Mouse (Mus musculus) liver, embryonic 16.5 days (tissue): ENCODE measurements around the gene Ltc4s. TPM values are rescaled to one million over a fixed set of nuclear protein-coding genes. Genes with fewer than 3 reads are reported as not detected.

Source experiments
- ATAC-seq: fragments of 200-750 bp; cut with Nextera tagmentation; 2 replicates; pipeline ENCODE4 v1.8.0; 2017; ENCODE audit warnings: low read depth, mild to moderate bottlenecking, moderate number of reproducible peaks, moderate library complexity
- H3K27ac ChIP-seq: fragments of 300-500 bp; sonication (generic); 2 replicates; pipeline ENCODE4 v1.5.1; 2014; ENCODE audit warnings: mild to moderate bottlenecking, low read length
- H3K27me3 ChIP-seq: fragments of 300-500 bp; sonication (generic); 2 replicates; pipeline ENCODE4 v1.6.1; 2014; ENCODE audit warnings: low read depth, low read length, mixed read lengths; ENCODE audit not compliant: control insufficient read depth, insufficient read depth
- H3K36me3 ChIP-seq: fragments of 300-500 bp; sonication (generic); 2 replicates; pipeline ENCODE4 v1.6.1; 2014; ENCODE audit warnings: mild to moderate bottlenecking; ENCODE audit not compliant: control insufficient read depth, insufficient read depth
- H3K4me1 ChIP-seq: fragments of 300-500 bp; sonication (generic); 2 replicates; pipeline ENCODE4 v1.6.1; 2014; ENCODE audit warnings: low read depth, low read length, mixed read lengths; ENCODE audit not compliant: control insufficient read depth
- H3K4me2 ChIP-seq: fragments of 300-500 bp; sonication (generic); 2 replicates; pipeline ENCODE4 v1.6.1; 2014; ENCODE audit warnings: low read depth, low read length, mixed read lengths
- H3K4me3 ChIP-seq: fragments of 300-500 bp; sonication (generic); 2 replicates; pipeline ENCODE4 v1.5.1; 2014; ENCODE audit warnings: low read depth, mild to moderate bottlenecking, low read length
- H3K9ac ChIP-seq: fragments of 300-500 bp; sonication (generic); 2 replicates; pipeline ENCODE4 v1.6.1; 2014; ENCODE audit warnings: low read depth, low read length
- H3K9me3 ChIP-seq: fragments of 300-500 bp; sonication (generic); replicated peaks from 2 replicates; pipeline ENCODE4 v1.6.1; 2016; ENCODE audit warnings: low read length; ENCODE audit not compliant: control insufficient read depth
- WGBS: fragments of 180-500 bp; shearing (Covaris S2); extraction: QIAGEN DNeasy Blood & Tissue Kit; methylation state at CpG from one replicate; pipeline ENCODE4 v1.1.7; 2014; ENCODE audit not compliant: insufficient replicate concordance; 5-methylcytosine and 5-hydroxymethylcytosine counted together
- polyA plus RNA-seq: library from polyadenylated mRNA; unstranded; fragments of >200 nt; fragmentation: Nextera tagmentation; extraction: Ambion mirVana; gene quantifications from 2 replicates; pipeline ENCODE4 v1.2.1, GENCODE M21; 2015

Gene Ltc4s
- polyA plus RNA-seq, 1 experiment from 2014 or later: 0.61 TPM

DNA sequence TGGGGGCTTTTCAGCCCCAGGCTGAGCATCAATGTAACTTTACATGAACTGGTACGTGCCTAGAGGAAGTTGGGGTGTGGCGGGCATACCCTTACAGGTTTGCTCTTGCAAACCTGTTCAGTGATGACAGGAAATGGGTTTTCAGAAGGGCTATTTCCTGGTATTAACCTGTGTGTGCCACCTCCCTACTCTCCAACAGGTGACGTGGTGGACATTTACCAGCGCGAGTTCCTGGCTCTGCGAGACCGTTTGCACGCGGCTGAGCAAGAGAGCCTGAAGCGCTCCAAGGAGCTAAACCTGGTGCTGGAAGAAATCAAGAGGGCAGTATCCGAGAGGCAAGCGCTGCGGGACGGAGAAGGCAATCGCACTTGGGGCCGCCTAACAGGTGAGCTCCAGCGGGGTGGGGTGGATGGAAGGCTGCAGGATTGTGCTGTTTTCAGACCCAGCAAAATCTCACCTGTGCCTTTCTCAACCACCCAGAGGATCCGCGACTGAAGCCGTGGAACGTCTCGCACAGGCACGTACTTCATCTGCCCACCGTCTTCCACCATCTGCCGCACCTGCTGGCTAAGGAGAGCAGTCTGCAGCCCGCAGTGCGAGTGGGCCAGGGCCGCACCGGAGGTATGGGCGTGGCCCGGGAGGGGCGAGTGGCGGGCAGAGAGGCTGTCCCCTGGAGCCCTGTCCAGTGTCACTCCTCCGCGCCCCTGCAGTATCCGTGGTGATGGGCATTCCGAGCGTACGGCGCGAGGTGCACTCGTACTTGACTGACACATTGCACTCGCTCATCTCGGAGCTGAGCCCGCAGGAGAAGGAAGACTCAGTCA, 7.7 kb downstream of the Ltc4s start:
- Histone ChIP-seq H3K27ac (no peak overlapping the region), H3K27me3 (no peaks in the 10 kb centered on the region), H3K9me3 (no peaks in the 10 kb centered on the region), H3K4me3 (0 out of 2 replicates have a peak overlapping the region, but pooled peaks have one; percentile 15), H3K4me1 (peaks cover 44% of the 10 kb centered on the region), H3K9ac (no peak overlapping the region), H3K36me3 (peaks cover 39% of the 10 kb centered on the region), H3K4me2 (peak overlapping the region; percentile 35; the same call in 1 of the 2 replicates)
- WGBS: 69% methylated on average over 45 of the region's 45 CpGs
- ATAC-seq: no peak

DNA sequence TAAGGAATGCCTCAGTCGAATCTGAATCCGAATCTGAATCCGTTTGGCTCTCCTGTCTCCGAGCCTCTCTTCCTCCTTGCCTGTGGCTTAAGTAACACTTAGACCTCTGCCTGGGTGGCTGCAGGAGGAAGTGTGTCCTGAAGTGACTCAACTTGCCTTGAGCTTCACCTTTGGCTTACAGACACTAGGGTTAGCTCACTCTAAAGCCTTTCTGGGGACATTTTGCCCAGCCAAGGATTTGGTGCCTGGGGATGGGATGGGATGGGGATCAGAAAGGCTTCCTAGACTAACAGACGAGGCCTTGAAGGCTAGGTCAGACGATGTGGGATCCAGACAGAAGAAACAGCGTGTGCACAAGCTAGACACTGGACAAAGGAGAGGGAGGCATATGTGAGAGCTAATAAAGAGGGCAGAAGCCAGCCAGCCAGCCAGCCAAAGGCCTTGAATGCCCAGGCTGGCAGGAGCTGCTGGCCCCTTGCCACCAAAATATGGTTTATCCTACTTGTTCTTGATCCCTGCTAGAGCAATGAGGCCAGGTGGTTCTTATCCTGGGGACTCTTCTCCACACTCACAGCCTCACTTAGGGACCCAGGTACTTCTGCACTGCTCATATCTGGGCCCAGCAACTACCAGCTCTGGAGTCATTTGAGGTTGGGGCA, 9.0 kb downstream of the Ltc4s start:
- Histone ChIP-seq H3K36me3 (peaks cover 34% of the 10 kb centered on the region), H3K9me3 (no peaks in the 10 kb centered on the region), H3K27me3 (no peaks in the 10 kb centered on the region), H3K4me1 (peaks cover 44% of the 10 kb centered on the region), H3K27ac (peak overlapping the region; percentile 38), H3K4me2 (no peak overlapping the region), H3K9ac (no peak overlapping the region), H3K4me3 (no peak overlapping the region)
- WGBS: 67% methylated on average over 7 of the region's 7 CpGs
- ATAC-seq: no peak

DNA sequence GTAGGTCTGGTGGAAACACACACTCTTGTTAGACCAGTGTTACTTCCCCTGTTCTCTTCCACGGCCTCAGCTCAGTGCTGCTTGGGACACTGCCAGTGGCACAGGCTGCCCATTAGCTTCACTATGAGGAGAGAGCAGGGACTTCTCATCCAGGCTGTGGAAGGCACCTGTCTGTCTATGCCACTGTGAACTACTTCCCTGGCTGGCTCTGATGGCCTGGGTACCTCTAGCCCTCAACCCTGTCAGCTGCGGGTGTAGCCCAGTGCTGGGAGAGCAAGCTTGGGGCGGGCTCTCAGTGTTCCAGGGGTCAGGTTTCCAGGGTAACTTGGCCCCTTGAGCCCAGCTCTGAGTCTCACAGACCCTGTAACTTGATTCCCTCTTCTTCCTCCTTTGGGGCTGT, 9.6 kb downstream of the Ltc4s start:
- peak overlapping the region; percentile 43 for H3K27ac ChIP-seq
- peaks cover 49% of the 10 kb centered on the region for H3K4me1 ChIP-seq
- H3K27me3 ChIP-seq: no peaks in the 10 kb centered on the region
- H3K4me3 ChIP-seq: no peak overlapping the region
- no peak for ATAC-seq
- H3K9ac ChIP-seq: peak overlapping the region; percentile 22; the same call in 1 of the 2 replicates
- no peak overlapping the region for H3K4me2 ChIP-seq
- H3K9me3 ChIP-seq: no peaks in the 10 kb centered on the region
- peaks cover 27% of the 10 kb centered on the region for H3K36me3 ChIP-seq
- 63% methylated on average over 3 of the region's 3 CpGs for WGBS

DNA sequence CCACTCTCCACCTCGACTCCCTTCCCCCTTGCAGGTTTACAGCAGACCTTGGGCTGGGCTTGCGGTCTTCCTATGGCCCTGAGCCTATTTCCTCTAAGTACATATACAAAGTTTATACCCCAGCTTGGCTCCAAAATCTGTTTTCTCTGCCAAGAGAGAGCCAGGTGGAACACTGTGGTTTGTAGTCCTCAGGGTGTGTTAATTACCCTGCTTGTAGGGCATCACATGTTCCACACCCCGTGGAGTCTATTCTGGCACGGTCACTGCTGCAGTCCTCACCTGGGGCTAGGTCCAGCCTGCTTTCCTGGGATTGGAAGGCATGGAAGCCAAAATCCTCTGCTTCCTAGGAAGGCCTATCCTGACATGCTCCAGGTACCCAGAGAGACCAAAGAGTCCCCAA, 10.7 kb downstream of the Ltc4s start:
- peaks cover 17% of the 10 kb centered on the region for H3K36me3 ChIP-seq
- H3K9ac ChIP-seq: no peak overlapping the region
- no peak overlapping the region for H3K4me2 ChIP-seq
- no peak for ATAC-seq
- no peak overlapping the region for H3K27ac ChIP-seq
- no peaks in the 10 kb centered on the region for H3K9me3 ChIP-seq
- H3K4me1 ChIP-seq: peaks cover 58% of the 10 kb centered on the region
- 86% methylated on average over 4 of the region's 4 CpGs for WGBS
- H3K4me3 ChIP-seq: no peak overlapping the region
- no peaks in the 10 kb centered on the region for H3K27me3 ChIP-seq

DNA sequence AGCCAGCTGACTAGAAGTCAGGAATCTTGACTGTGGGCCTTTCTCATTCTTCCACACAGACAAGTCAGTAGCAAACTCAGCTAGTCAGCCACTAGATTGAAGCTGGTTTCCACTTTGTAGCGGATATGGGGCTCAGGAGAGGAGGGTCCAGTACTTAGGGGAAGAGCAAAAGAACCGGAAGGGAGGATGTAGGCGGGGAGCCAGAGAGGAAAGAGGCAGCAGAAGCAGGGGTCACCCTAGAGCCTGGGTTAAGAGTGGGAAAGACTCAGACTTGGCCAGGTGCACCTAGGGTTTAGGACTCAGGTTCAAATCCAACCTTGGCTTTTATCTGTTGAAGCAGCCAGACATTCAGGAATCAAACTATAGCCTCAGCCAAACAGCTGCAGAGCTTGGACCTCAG, 11.2 kb downstream of the Ltc4s start:
- 69% methylated on average over 3 of the region's 3 CpGs for WGBS
- peak overlapping the region; percentile 80 for H3K4me2 ChIP-seq
- no peak for ATAC-seq
- peak overlapping the region; percentile 97; the same call in 1 of the 2 replicates for H3K9ac ChIP-seq
- H3K9me3 ChIP-seq: no peaks in the 10 kb centered on the region
- peaks cover 12% of the 10 kb centered on the region for H3K36me3 ChIP-seq
- H3K4me1 ChIP-seq: peaks cover 59% of the 10 kb centered on the region
- H3K27ac ChIP-seq: peak overlapping the region; percentile 63
- H3K4me3 ChIP-seq: peak overlapping the region; percentile 88
- H3K27me3 ChIP-seq: no peaks in the 10 kb centered on the region

DNA sequence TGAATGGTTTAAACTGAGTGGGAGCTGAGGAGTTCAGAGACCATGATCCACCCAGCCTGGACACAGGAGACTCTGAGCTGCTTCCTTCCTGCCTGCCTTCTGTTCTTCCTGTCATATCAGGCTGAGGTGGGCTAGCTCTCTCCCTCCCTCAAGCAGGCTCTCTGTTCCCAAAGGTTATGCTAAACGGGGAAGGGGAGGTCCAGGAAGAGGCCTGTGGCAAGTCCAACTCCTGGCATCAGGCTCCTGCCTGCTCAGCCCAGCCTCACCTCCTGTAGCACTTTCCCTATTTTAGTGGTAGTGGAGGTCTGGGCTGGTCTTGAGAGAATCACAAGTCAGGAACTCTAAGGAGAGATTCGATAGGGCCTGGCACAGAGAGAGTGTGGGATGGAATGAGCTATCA, 12.0 kb downstream of the Ltc4s start:
- peak overlapping the region; percentile 98 for H3K27ac ChIP-seq
- no peak for ATAC-seq
- H3K4me1 ChIP-seq: peaks cover 59% of the 10 kb centered on the region
- H3K9me3 ChIP-seq: no peaks in the 10 kb centered on the region
- H3K4me2 ChIP-seq: peak overlapping the region; percentile 80
- H3K4me3 ChIP-seq: peak overlapping the region; percentile 88
- H3K27me3 ChIP-seq: no peaks in the 10 kb centered on the region
- peak overlapping the region; percentile 97 for H3K9ac ChIP-seq
- H3K36me3 ChIP-seq: peaks cover 6% of the 10 kb centered on the region
- WGBS: 9% methylated on average over 2 of the region's 2 CpGs

DNA sequence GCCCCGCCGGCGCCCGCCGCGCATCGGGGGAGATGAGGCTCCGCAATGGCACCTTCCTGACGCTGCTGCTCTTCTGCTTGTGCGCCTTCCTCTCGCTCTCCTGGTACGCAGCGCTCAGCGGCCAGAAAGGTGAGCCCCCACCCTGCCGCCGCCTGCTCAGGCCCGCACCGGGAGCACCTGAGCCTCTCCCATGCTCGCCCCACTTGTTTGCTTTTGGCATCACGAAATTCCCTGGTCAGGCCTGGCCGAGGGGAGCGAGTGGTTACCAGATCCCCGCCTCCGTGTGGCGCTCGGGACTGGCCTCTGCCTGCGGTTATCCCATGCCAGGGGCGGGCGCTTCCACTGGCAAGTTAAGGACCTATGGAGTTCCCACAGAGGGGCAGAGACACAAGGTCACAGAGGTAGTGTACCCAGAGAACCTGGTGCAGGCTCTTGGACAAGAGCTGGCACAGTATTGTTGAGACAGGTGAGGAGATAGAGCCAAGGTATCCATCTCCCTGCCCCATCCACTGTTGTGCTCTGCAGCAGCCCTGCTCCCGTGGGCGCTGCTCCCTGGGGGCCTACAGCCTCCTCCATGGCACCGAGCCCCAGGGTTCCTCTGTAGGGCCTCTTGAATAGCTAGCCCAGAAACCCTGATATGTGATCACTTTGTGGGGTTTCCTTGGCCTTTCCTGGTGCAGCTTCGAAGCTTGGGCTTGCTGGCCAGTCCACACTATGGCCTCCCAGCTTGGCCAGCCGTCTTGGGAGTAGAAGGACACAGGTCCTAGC, 12.6 kb downstream of the Ltc4s start:
- Histone ChIP-seq H3K9ac (peak overlapping the region; percentile 97), H3K27ac (peak overlapping the region; percentile 98), H3K9me3 (no peaks in the 10 kb centered on the region), H3K4me3 (peak overlapping the region; percentile 88), H3K36me3 (peaks cover 2% of the 10 kb centered on the region; the same call in 1 of the 2 replicates), H3K4me2 (peak overlapping the region; percentile 80), H3K4me1 (peaks cover 56% of the 10 kb centered on the region), H3K27me3 (no peaks in the 10 kb centered on the region)
- under 1% methylated on average over 33 of the region's 34 CpGs for WGBS
- peak; percentile 7 for ATAC-seq

DNA sequence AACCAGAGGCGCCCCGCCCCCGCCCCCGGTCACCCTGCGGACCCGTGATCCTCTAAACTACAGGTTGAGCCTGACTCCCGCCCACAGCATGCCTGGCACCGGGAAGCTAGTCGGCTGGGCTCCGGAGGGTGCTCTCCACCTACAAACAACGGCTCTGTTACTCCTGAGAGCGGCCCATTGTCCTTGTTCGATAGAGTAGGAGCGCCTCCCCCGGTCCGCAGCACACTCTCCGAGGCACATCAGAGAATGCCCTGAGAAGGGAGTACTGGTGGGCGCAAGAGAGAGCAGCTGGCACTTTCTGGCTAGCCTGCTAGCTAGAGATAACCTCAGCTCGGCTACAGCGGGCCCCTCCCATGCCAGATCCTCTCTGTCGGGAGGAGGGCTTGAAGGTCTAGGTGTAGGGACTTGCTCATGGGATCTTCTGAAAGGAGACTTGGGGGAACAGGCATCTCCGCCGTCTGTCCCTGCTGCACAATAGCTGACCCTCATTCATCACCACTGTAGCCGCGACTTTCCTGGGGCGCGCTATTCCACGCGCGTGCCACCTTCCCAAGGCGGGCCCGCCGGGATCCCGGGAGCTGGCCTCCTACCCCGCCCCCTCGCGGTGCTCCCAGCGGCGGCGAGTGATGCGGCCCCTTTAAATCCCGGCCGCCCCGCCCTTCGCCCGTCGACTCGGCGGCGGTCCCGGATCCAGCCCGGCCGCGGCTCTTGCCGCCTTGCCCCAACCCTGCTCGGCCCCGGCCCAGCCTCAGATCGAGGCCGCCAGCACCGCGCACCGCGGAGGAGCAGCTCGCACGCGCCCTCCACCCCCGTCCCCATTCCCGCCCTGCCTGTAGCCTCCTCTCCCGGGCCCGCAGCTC, 13.5 kb downstream of the Ltc4s start:
- under 1% methylated on average over 68 of the region's 70 CpGs for WGBS
- peak overlapping the region; percentile 98 for H3K27ac ChIP-seq
- no peaks in the 10 kb centered on the region for H3K9me3 ChIP-seq
- H3K36me3 ChIP-seq: no peaks in the 10 kb centered on the region
- H3K4me1 ChIP-seq: peaks cover 52% of the 10 kb centered on the region
- no peaks in the 10 kb centered on the region for H3K27me3 ChIP-seq
- H3K4me2 ChIP-seq: peak overlapping the region; percentile 80
- H3K4me3 ChIP-seq: peak overlapping the region; percentile 88
- H3K9ac ChIP-seq: peak overlapping the region; percentile 97
- ATAC-seq: peak; percentile 91
